Mouse (Mus musculus) bone marrow, adult 2 months (tissue): ENCODE data around the gene Acot1.
"Not testable (repeated sequence)": the region's sequence is repeated elsewhere in the genome, so short reads cannot be mapped to it uniquely, and the experiment has no call there.

Experiments
- CTCF ChIP-seq: fragments of 200-500 bp; IDR thresholded peaks from 2 replicates; pipeline ENCODE4 v1.5.1; 2011; ENCODE audit warnings: low read length, control low read depth; ENCODE audit not compliant: control insufficient read depth, insufficient read depth
- POLR2A ChIP-seq: fragments of 200-500 bp; IDR thresholded peaks from 2 replicates; pipeline ENCODE4 v1.6.1; 2011; ENCODE audit warnings: low read depth, mild to moderate bottlenecking, control low read depth, low read length, borderline replicate concordance; ENCODE audit not compliant: control insufficient read depth

DNA sequence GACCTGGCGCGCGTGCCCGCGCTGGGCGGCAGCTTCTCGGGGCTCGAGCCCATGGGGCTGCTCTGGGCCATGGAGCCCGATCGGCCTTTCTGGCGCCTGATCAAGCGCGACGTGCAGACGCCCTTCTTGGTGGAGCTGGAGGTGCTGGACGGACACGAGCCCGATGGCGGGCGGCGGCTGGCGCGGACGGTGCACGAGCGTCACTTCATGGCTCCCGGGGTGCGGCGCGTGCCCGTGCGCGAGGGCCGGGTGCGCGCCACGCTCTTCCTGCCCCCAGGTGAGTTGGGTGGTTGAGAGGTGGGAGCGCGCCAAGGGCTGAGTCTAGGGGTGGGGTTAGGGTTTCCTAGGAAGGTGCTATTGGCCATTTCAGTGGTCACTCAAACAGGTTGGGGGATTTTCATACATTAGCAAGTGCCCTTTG lies 29.4 kb downstream of the Acot1 start, which contains the start of gene Gm49366:
- TF ChIP-seq POLR2A, CTCF: not testable (repeated sequence)
